Mouse (Mus musculus): ENCODE measurements around the gene Tiprl.
A peak's percentile ranks its signal among the peaks of the same experiment; 100 is the strongest.

- TF ChIP-seq POLR2A (IDR thresholded peaks at IDR 0.05; ENCODE audit: extremely low read depth, insufficient read depth, low read length), result no peak
- 0 out of 2 replicates have a peak, but pooled peaks have one; percentile 5 for TF ChIP-seq CTCF (IDR thresholded peaks at IDR 0.05; ENCODE audit: extremely low read depth, insufficient read depth, low read length)
These were observed 6.1 kb downstream of the Tiprl start for GRCm38 (mm10) chr1:165230691-165231090.

Data from cortical plate, adult 2 months (tissue).